Mouse (Mus musculus): ENCODE data around the gene Trim71. TPM values are rescaled to one million over a fixed set of nuclear protein-coding genes. Genes with fewer than 3 reads are reported as not detected.

Trim71 gene
- polyA plus RNA-seq, 1 experiment from 2014 or later, result 0.30 TPM

DNA sequence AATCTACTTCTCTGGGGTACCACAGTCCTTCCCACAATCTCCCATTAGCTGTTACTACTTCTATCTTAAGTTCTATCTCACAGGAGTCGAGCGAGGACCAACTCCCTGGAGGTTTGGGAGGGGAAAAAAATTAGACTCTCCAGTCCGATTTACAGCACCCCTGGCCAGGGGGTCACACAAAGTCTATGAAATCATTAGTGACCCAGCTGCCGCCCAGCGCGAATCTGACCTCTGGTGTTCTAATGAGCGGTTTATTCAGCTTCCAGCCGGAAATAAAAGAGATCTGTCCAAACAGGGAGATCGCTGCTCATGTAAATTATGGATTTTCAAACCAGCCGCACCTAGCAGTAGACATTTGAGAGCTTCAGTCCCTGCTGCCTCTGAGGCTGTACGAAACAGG, 32.9 kb downstream of the Trim71 start:
- no peak for ATAC-seq
- peaks cover 5% of the 10 kb centered on the region; the same call in 1 of the 2 replicates for H3K4me1 ChIP-seq (ENCODE audit: insufficient read depth, low read depth, low read length)
- 55% methylated on average over 11 of the region's 11 CpGs for WGBS

DNA sequence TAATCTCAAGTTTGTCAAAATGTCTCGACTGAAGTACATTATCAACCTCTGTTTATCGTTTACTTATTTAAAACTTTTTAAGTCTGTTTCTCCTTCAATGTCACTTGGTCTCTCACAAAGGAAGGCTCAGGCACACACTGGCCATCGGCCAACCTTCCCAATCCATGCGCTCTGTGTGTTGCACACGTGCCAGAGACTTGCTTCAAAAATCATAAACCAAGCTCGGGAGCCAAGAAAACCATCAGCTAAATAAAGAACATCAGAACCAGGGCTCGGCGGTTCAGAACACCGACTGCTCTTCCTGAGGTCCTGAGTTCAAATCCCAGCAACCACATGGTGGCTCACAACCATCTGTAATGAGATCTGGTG, 35.5 kb downstream of the Trim71 start:
- Histone ChIP-seq H3K27me3 (replicated peaks; ENCODE audit: insufficient read depth, low read length) (no peaks in the 10 kb centered on the region), H3K9me3 (ENCODE audit: low read length) (no peaks in the 10 kb centered on the region), H3K4me1 (ENCODE audit: insufficient read depth, low read depth, low read length) (peaks cover 8% of the 10 kb centered on the region; the same call in 1 of the 2 replicates), H3K36me3 (ENCODE audit: insufficient read depth, low read length) (no peaks in the 10 kb centered on the region), H3K27ac (ENCODE audit: low read length) (peak overlapping the region; percentile 52; the same call in 1 of the 2 replicates), H3K4me2 (replicated peaks; ENCODE audit: low read depth, low read length) (no peak overlapping the region), H3K9ac (replicated peaks; ENCODE audit: low read depth) (no peak overlapping the region), H3K4me3 (ENCODE audit: low read depth, low read length) (no peak overlapping the region)
- TF ChIP-seq EP300 (IDR thresholded peaks at IDR 0.05) (no peak), CTCF (IDR thresholded peaks at IDR 0.05) (no peak)
- DNase-seq (ENCODE audit: low spot score), result peak; percentile 60
- no peak for ATAC-seq
- 20% methylated on average over 9 of the region's 9 CpGs for WGBS

More for the DNA sequence above, 32.9 kb downstream of the Trim71 start:
- Histone ChIP-seq H3K4me3 (ENCODE audit: low read depth, low read length) (no peak overlapping the region), H3K4me2 (replicated peaks; ENCODE audit: low read depth, low read length) (no peak overlapping the region), H3K36me3 (ENCODE audit: insufficient read depth, low read length) (no peaks in the 10 kb centered on the region), H3K9ac (replicated peaks; ENCODE audit: low read depth) (no peak overlapping the region), H3K27me3 (replicated peaks; ENCODE audit: insufficient read depth, low read length) (no peaks in the 10 kb centered on the region), H3K27ac (ENCODE audit: low read length) (no peak overlapping the region), H3K9me3 (ENCODE audit: low read length) (no peaks in the 10 kb centered on the region)
- TF ChIP-seq EP300 (IDR thresholded peaks at IDR 0.05) (no peak), CTCF (IDR thresholded peaks at IDR 0.05) (no peak)
- DNase-seq (ENCODE audit: low spot score), result no peak

GRCm38 (mm10) chr9:114527992-114528679, 36.0 kb downstream of the Trim71 start:
- WGBS, result 12% methylated on average over 17 of the region's 17 CpGs
- H3K27ac ChIP-seq (ENCODE audit: low read length), result peak overlapping the region; percentile 52; the same call in 1 of the 2 replicates
- no peaks in the 10 kb centered on the region for H3K36me3 ChIP-seq (ENCODE audit: insufficient read depth, low read length)
- no peaks in the 10 kb centered on the region for H3K9me3 ChIP-seq (ENCODE audit: low read length)
- no peaks in the 10 kb centered on the region for H3K27me3 ChIP-seq (replicated peaks; ENCODE audit: insufficient read depth, low read length)
- H3K4me2 ChIP-seq (replicated peaks; ENCODE audit: low read depth, low read length), result peak overlapping the region; percentile 19
- TF ChIP-seq CTCF (IDR thresholded peaks at IDR 0.05) (no peak), EP300 (IDR thresholded peaks at IDR 0.05) (no peak)
- peaks cover 8% of the 10 kb centered on the region; the same call in 1 of the 2 replicates for H3K4me1 ChIP-seq (ENCODE audit: insufficient read depth, low read depth, low read length)
- no peak overlapping the region for H3K4me3 ChIP-seq (ENCODE audit: low read depth, low read length)
- peak; percentile 67 for DNase-seq (ENCODE audit: low spot score)
- peak; percentile 61 for ATAC-seq
- no peak overlapping the region for H3K9ac ChIP-seq (replicated peaks; ENCODE audit: low read depth)

DNA sequence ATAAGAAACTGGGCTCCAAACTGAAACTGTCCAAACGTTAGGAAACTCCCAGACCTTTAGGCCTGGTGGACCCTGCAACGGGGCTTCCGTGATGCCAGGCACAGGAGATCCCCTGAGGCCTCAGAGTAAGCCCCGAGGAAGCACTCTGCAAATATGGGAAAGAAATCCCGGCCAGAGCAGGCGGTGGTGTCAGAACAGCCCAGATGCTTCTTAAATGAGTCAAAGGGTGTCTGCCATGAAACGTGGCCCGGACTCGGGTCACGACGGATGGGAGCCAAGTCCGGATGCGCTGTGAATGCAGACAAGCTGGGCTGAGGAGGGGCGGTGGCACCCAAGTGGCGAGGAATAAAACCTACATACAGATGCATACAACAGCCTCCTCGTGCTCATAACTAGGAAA, 37.1 kb downstream of the Trim71 start:
- WGBS, result 5% methylated on average over 16 of the region's 16 CpGs

DNA sequence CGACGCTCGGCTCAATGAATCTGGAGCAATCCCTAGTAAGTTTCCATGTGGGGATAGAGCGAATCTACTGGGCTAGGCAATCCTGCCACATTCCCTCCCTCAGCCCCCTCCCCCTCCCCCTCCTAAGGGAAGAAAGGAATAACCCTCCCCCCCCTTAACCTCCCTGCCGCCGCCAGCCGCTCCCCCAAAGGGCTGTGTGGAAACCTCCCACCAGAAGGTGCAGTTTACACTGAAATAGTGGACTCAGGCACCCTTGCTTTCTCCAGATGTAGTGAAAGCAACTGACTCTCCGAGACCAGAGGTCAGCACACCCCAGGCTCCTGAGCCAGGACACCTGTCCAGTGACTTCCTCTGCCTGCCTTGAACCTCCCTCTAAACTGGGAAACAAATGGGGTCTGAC, 37.6 kb downstream of the Trim71 start:
- Histone ChIP-seq H3K27me3 (replicated peaks; ENCODE audit: insufficient read depth, low read length) (no peaks in the 10 kb centered on the region), H3K4me3 (ENCODE audit: low read depth, low read length) (0 out of 2 replicates have a peak overlapping the region, but pooled peaks have one; percentile 14), H3K4me2 (replicated peaks; ENCODE audit: low read depth, low read length) (peak overlapping the region; percentile 42), H3K9ac (replicated peaks; ENCODE audit: low read depth) (0 out of 2 replicates have a peak overlapping the region, but pooled peaks have one; percentile 19), H3K36me3 (ENCODE audit: insufficient read depth, low read length) (no peaks in the 10 kb centered on the region), H3K9me3 (ENCODE audit: low read length) (no peaks in the 10 kb centered on the region), H3K27ac (ENCODE audit: low read length) (peak overlapping the region; percentile 29), H3K4me1 (ENCODE audit: insufficient read depth, low read depth, low read length) (peaks cover 8% of the 10 kb centered on the region; the same call in 1 of the 2 replicates)
- no peak for DNase-seq (ENCODE audit: low spot score)
- no peak for TF ChIP-seq CTCF (IDR thresholded peaks at IDR 0.05)
- no peak for TF ChIP-seq EP300 (IDR thresholded peaks at IDR 0.05)
- WGBS, result 21% methylated on average over 8 of the region's 8 CpGs
- ATAC-seq, result peak; percentile 34

More for the DNA sequence above, 37.1 kb downstream of the Trim71 start:
- DNase-seq (ENCODE audit: low spot score), result peak; percentile 72
- TF ChIP-seq CTCF (IDR thresholded peaks at IDR 0.05), result peak; percentile 25
- 0 out of 2 replicates have a peak, but pooled peaks have one; percentile 27 for TF ChIP-seq EP300 (IDR thresholded peaks at IDR 0.05)
- peak; percentile 71 for ATAC-seq
- Histone ChIP-seq H3K27me3 (replicated peaks; ENCODE audit: insufficient read depth, low read length) (no peaks in the 10 kb centered on the region), H3K4me1 (ENCODE audit: insufficient read depth, low read depth, low read length) (peaks cover 8% of the 10 kb centered on the region; the same call in 1 of the 2 replicates), H3K9me3 (ENCODE audit: low read length) (no peaks in the 10 kb centered on the region), H3K4me3 (ENCODE audit: low read depth, low read length) (0 out of 2 replicates have a peak overlapping the region, but pooled peaks have one; percentile 14), H3K4me2 (replicated peaks; ENCODE audit: low read depth, low read length) (peak overlapping the region; percentile 42), H3K9ac (replicated peaks; ENCODE audit: low read depth) (no peak overlapping the region), H3K36me3 (ENCODE audit: insufficient read depth, low read length) (no peaks in the 10 kb centered on the region), H3K27ac (ENCODE audit: low read length) (peak overlapping the region; percentile 29)

GRCm38 (mm10) chr9:114525891-114526290, 38.3 kb downstream of the Trim71 start:
- no peak overlapping the region for H3K27ac ChIP-seq (ENCODE audit: low read length)
- no peaks in the 10 kb centered on the region for H3K36me3 ChIP-seq (ENCODE audit: insufficient read depth, low read length)
- H3K9ac ChIP-seq (replicated peaks; ENCODE audit: low read depth), result no peak overlapping the region
- no peak overlapping the region for H3K4me2 ChIP-seq (replicated peaks; ENCODE audit: low read depth, low read length)
- ATAC-seq (no peak), DNase-seq (ENCODE audit: low spot score) (no peak)
- no peaks in the 10 kb centered on the region for H3K9me3 ChIP-seq (ENCODE audit: low read length)
- WGBS, result 15% methylated on average over 8 of the region's 8 CpGs
- peaks cover 8% of the 10 kb centered on the region; the same call in 1 of the 2 replicates for H3K4me1 ChIP-seq (ENCODE audit: insufficient read depth, low read depth, low read length)
- H3K27me3 ChIP-seq (replicated peaks; ENCODE audit: insufficient read depth, low read length), result no peaks in the 10 kb centered on the region
- H3K4me3 ChIP-seq (ENCODE audit: low read depth, low read length), result no peak overlapping the region
- TF ChIP-seq CTCF (IDR thresholded peaks at IDR 0.05), result no peak
- TF ChIP-seq EP300 (IDR thresholded peaks at IDR 0.05), result no peak

Data from lung, postnatal 0 days (tissue).